Mouse (Mus musculus) lung, embryonic 15.5 days (tissue): ENCODE measurements at regions not wholly inside any gene's neighbourhood (a gene's known extent, or its start where the extent isn't known, plus 50 kb on each side); places are given as distances from the start of the nearest gene placed in this dataset.
"Not testable (repeated sequence)": the region's sequence is repeated elsewhere in the genome, so short reads cannot be mapped to it uniquely, and the experiment has no call there.

Source experiments
- ATAC-seq: fragments of 200-750 bp; cut with Nextera tagmentation; 2 replicates; pipeline ENCODE4 v1.8.0; 2017; ENCODE audit warnings: moderate number of reproducible peaks, borderline replicate concordance; ENCODE audit not compliant: low FRiP score, low TSS enrichment; ENCODE audit errors: extremely low read depth
- H3K27ac ChIP-seq: fragments of 300-500 bp; sonication (generic); 2 replicates; pipeline ENCODE4 v1.5.1; 2015; ENCODE audit warnings: moderate library complexity, mild to moderate bottlenecking, inconsistent platforms
- H3K27me3 ChIP-seq: fragments of 300-500 bp; sonication (generic); 2 replicates; pipeline ENCODE4 v1.6.1; 2015; ENCODE audit warnings: inconsistent platforms
- H3K36me3 ChIP-seq: fragments of 300-500 bp; sonication (generic); 2 replicates; pipeline ENCODE4 v1.6.1; 2015; ENCODE audit warnings: inconsistent platforms
- H3K4me1 ChIP-seq: fragments of 300-500 bp; sonication (generic); 2 replicates; pipeline ENCODE4 v1.6.1; 2015; ENCODE audit warnings: inconsistent platforms
- H3K4me2 ChIP-seq: fragments of 300-500 bp; sonication (generic); 2 replicates; pipeline ENCODE4 v1.6.1; 2015; ENCODE audit warnings: inconsistent platforms, mild to moderate bottlenecking, moderate library complexity
- H3K4me3 ChIP-seq: fragments of 300-500 bp; sonication (generic); 2 replicates; pipeline ENCODE4 v1.5.1; 2015; ENCODE audit warnings: mild to moderate bottlenecking, inconsistent platforms
- H3K9ac ChIP-seq: fragments of 300-500 bp; sonication (generic); 2 replicates; pipeline ENCODE4 v1.6.1; 2015; ENCODE audit warnings: inconsistent platforms
- H3K9me3 ChIP-seq: fragments of 300-500 bp; sonication (generic); 2 replicates; pipeline ENCODE4 v1.6.1; 2016; ENCODE audit warnings: inconsistent platforms
- WGBS: fragments of 180-500 bp; shearing (Covaris S2); methylation state at CpG from one replicate; pipeline ENCODE4 v1.1.7; 2015; 5-methylcytosine and 5-hydroxymethylcytosine counted together

GRCm38 (mm10) chr16:86461073-86461472 is 559.4 kb upstream of the Adamts5 start:
- Histone ChIP-seq H3K27me3 (no peaks in the 10 kb centered on the region), H3K36me3 (no peaks in the 10 kb centered on the region), H3K27ac (no peak overlapping the region), H3K9ac (no peak overlapping the region), H3K9me3 (no peaks in the 10 kb centered on the region), H3K4me2 (no peak overlapping the region), H3K4me1 (no peaks in the 10 kb centered on the region), H3K4me3 (no peak overlapping the region)
- WGBS, result 75% methylated on average over 9 of the region's 9 CpGs
- no peak for ATAC-seq

DNA sequence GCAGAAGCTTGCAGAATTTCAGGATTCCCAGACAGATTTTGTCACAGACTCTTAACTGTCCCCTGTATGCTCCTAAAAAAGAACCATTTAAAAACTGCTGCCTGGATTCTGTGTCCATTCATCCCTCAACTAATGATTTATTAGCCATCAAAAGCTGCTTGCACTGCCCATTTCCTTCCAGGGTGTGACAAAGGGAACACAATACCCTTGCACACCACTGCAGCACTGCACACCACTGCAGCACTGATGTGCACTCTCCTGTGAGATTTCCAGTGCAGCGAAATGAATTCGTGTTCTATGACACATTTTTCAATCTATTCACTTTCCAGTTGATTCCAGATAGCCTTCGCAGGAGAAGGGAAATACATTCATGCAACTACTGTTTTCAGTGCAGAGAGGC is 555.0 kb upstream of the Adamts5 start:
- Histone ChIP-seq H3K27me3 (no peaks in the 10 kb centered on the region), H3K9ac (no peak overlapping the region), H3K4me1 (no peaks in the 10 kb centered on the region), H3K9me3 (no peaks in the 10 kb centered on the region), H3K27ac (no peak overlapping the region), H3K4me3 (no peak overlapping the region), H3K36me3 (no peaks in the 10 kb centered on the region), H3K4me2 (no peak overlapping the region)
- ATAC-seq, result no peak
- 79% methylated on average over 3 of the region's 3 CpGs for WGBS

DNA sequence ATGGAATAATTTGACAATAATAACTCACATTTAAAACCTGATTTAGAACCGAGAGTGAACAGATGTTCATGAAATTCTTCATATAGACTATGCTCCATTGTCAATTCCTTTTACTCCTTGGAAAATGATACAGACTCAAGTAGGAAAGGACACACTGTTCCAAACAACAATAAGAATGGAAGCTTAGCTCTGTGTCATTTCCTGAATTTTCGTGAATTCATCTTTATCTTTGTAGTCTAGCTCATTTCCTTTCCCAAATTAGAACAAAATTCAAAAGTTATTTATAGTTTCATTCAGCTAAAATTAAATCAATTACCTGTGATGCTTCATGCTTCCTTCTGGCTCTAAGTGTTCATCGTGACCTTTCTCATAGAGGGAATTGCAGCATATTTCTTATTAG is 553.2 kb upstream of the Adamts5 start:
- Histone ChIP-seq H3K27me3 (no peaks in the 10 kb centered on the region), H3K4me2 (no peak overlapping the region), H3K9me3 (no peaks in the 10 kb centered on the region), H3K9ac (no peak overlapping the region), H3K4me1 (no peaks in the 10 kb centered on the region), H3K27ac (no peak overlapping the region), H3K4me3 (no peak overlapping the region), H3K36me3 (no peaks in the 10 kb centered on the region)
- 53% methylated on average over 3 of the region's 3 CpGs for WGBS
- ATAC-seq, result no peak

DNA sequence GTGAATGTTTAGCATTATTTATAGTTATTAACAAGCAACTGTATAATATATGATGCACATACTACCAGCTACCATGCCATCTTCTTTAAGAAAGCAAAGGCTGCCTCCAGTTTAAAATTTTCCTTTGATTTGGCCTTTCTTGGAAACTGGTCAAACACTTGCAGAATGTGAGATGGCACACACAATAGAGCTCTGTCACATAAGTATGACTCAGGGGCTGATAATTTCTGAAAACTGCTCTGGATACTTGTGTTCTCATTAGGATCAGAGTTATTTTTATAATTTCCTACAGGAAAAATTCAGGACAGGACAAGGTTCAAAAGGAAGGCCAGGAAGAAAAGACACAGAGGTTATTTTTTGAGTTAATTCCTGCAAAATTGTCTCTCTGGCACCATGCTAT is 552.4 kb upstream of the Adamts5 start:
- Histone ChIP-seq H3K36me3 (no peaks in the 10 kb centered on the region), H3K4me2 (no peak overlapping the region), H3K27ac (no peak overlapping the region), H3K9ac (no peak overlapping the region), H3K27me3 (no peaks in the 10 kb centered on the region), H3K9me3 (no peaks in the 10 kb centered on the region), H3K4me3 (no peak overlapping the region), H3K4me1 (no peaks in the 10 kb centered on the region)
- no peak for ATAC-seq

GRCm38 (mm10) chr16:86448478-86449160 is 547.0 kb upstream of the Adamts5 start:
- Histone ChIP-seq H3K9me3 (no peaks in the 10 kb centered on the region), H3K4me2 (no peak overlapping the region), H3K4me1 (no peaks in the 10 kb centered on the region), H3K9ac (no peak overlapping the region), H3K27ac (no peak overlapping the region), H3K27me3 (no peaks in the 10 kb centered on the region), H3K36me3 (no peaks in the 10 kb centered on the region), H3K4me3 (no peak overlapping the region)
- 42% methylated on average over 1 of the region's 1 CpGs for WGBS
- 0 out of 2 replicates have a peak, but pooled peaks have one; percentile 23 for ATAC-seq

DNA sequence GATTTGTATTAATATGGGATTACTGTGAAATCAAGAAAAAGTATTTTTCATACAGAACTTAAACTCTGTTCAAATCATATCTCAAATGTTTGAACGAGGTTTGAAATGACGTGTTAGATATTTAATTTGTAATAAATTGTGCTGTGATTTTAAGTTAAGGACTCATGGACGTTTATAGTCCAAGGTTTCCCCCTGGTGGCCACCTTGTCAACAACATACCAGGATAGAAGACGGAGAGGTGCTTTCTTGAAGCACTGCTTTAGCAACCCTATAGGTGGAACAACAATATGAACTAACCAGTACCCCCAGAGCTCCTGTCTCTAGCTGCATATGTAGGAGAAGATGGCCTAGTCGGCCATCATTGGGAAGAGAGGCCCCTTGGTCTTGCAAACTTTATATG is 517.8 kb upstream of the Adamts5 start:
- WGBS, result 4% methylated on average over 5 of the region's 5 CpGs
- not testable (repeated sequence) for H3K4me3 ChIP-seq, H3K9me3 ChIP-seq, H3K9ac ChIP-seq, H3K27me3 ChIP-seq, H3K4me1 ChIP-seq, ATAC-seq, H3K36me3 ChIP-seq, H3K4me2 ChIP-seq, H3K27ac ChIP-seq

DNA sequence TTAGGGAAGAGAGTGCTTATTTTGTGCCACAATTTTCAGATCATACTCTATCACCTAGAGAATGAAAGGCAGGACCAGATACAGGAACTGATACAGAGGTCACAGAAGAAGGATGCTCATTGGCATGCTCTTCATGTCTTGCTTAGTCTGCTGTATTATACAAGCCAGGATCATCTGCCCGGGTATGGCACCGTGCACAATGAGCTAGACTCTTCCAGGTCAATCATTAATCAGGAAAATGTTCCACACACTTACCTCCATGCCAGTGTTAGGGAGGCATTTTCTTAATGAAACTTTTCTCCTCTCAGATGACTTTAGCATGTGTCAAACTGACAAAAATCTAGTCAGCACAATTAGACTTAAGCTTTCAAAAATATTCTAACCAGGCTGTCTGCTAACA is 502.7 kb upstream of the Adamts5 start:
- Histone ChIP-seq H3K9me3 (no peaks in the 10 kb centered on the region), H3K27ac (no peak overlapping the region), H3K4me2 (no peak overlapping the region), H3K9ac (no peak overlapping the region), H3K27me3 (no peaks in the 10 kb centered on the region), H3K4me3 (no peak overlapping the region), H3K36me3 (no peaks in the 10 kb centered on the region), H3K4me1 (no peaks in the 10 kb centered on the region)
- ATAC-seq, result no peak
- 58% methylated on average over 2 of the region's 2 CpGs for WGBS

- no peaks in the 10 kb centered on the region for H3K9me3 ChIP-seq
- ATAC-seq, result no peak
- H3K4me1 ChIP-seq, result no peaks in the 10 kb centered on the region
- no peaks in the 10 kb centered on the region for H3K36me3 ChIP-seq
- 78% methylated on average over 1 of the region's 1 CpGs for WGBS
- H3K9ac ChIP-seq, result no peak overlapping the region
- no peak overlapping the region for H3K27ac ChIP-seq
- no peaks in the 10 kb centered on the region for H3K27me3 ChIP-seq
- H3K4me2 ChIP-seq, result no peak overlapping the region
- no peak overlapping the region for H3K4me3 ChIP-seq
Observed at GRCm38 (mm10) chr16:86401381-86401780, 499.8 kb upstream of the Adamts5 start.

DNA sequence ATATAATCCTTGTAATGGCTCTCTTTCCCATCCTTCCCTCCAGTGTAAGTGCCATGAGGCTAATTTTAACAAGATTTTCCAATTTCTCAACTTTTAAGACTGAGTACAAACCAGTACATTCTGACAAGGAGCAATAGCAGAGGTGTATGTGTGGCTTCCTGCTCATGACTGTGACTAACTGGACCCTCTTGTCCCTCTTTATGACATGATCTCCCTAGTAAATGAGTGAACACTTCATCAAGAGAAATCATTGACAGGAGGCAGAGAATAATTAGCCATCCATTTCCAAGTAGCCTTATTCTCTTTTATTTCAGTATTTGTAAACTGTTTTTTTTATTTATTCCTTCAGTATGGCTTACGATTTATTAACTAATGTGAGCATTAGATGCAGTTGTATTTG is 497.7 kb upstream of the Adamts5 start:
- no peaks in the 10 kb centered on the region for H3K4me1 ChIP-seq
- ATAC-seq, result no peak
- H3K36me3 ChIP-seq, result no peaks in the 10 kb centered on the region
- H3K9me3 ChIP-seq, result no peaks in the 10 kb centered on the region
- H3K27me3 ChIP-seq, result no peaks in the 10 kb centered on the region
- no peak overlapping the region for H3K4me2 ChIP-seq
- WGBS, result 90% methylated on average over 1 of the region's 1 CpGs
- no peak overlapping the region for H3K4me3 ChIP-seq
- no peak overlapping the region for H3K9ac ChIP-seq
- no peak overlapping the region for H3K27ac ChIP-seq

DNA sequence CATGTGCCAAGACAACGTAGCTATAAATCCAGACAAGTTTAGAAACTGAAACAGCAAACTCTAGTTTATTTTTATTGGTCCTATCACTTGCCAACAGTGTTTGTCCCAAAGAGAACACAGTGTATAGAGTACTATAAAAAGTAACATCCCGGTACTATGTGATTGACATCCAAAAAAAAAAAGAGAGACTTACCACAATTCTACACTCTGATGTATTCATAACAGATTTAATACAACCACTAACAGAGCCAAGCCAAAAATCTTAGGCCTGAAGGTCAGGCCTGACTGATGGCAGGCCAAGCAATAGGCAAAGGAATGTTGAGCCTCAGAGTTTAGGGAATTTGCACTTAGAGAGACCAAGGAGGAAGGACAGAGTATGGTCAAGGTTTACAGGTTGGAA is 495.9 kb upstream of the Adamts5 start:
- Histone ChIP-seq H3K36me3 (no peaks in the 10 kb centered on the region), H3K4me3 (no peak overlapping the region), H3K27ac (no peak overlapping the region), H3K9me3 (no peaks in the 10 kb centered on the region), H3K4me2 (no peak overlapping the region), H3K27me3 (no peaks in the 10 kb centered on the region), H3K4me1 (no peaks in the 10 kb centered on the region), H3K9ac (no peak overlapping the region)
- no peak for ATAC-seq
- WGBS, result 70% methylated on average over 2 of the region's 2 CpGs

- no peak overlapping the region for H3K9ac ChIP-seq
- no peak overlapping the region for H3K4me3 ChIP-seq
- no peaks in the 10 kb centered on the region for H3K9me3 ChIP-seq
- H3K27ac ChIP-seq, result no peak overlapping the region
- H3K36me3 ChIP-seq, result no peaks in the 10 kb centered on the region
- H3K27me3 ChIP-seq, result no peaks in the 10 kb centered on the region
- no peak for ATAC-seq
- 56% methylated on average over 3 of the region's 3 CpGs for WGBS
- no peak overlapping the region for H3K4me2 ChIP-seq
- H3K4me1 ChIP-seq, result no peaks in the 10 kb centered on the region
Observed at GRCm38 (mm10) chr16:86389063-86389723, 487.6 kb upstream of the Adamts5 start.

GRCm38 (mm10) chr16:86388128-86388527 is 486.5 kb upstream of the Adamts5 start:
- Histone ChIP-seq H3K27ac (no peak overlapping the region), H3K9ac (no peak overlapping the region), H3K9me3 (no peaks in the 10 kb centered on the region), H3K36me3 (no peaks in the 10 kb centered on the region), H3K4me3 (no peak overlapping the region), H3K4me2 (no peak overlapping the region), H3K27me3 (no peaks in the 10 kb centered on the region), H3K4me1 (no peaks in the 10 kb centered on the region)
- 82% methylated on average over 1 of the region's 1 CpGs for WGBS
- ATAC-seq, result no peak

- Histone ChIP-seq H3K27me3 (no peaks in the 10 kb centered on the region), H3K4me1 (no peaks in the 10 kb centered on the region), H3K4me2 (no peak overlapping the region), H3K4me3 (no peak overlapping the region), H3K9me3 (no peaks in the 10 kb centered on the region), H3K9ac (no peak overlapping the region), H3K27ac (no peak overlapping the region), H3K36me3 (no peaks in the 10 kb centered on the region)
- ATAC-seq, result no peak
- 51% methylated on average over 3 of the region's 3 CpGs for WGBS
Observed at GRCm38 (mm10) chr16:86377991-86378390, 476.4 kb upstream of the Adamts5 start.
